Mouse (Mus musculus) brain, embryonic 14.5 days (tissue): ENCODE measurements at regions not wholly inside any gene's neighbourhood (a gene's known extent, or its start where the extent isn't known, plus 50 kb on each side); places are given as distances from the start of the nearest gene placed in this dataset.

Experiments
- DNase-seq: peaks from one replicate; pipeline ENCODE4 v3.0.0-alpha.2; 2011; ENCODE audit warnings: low read depth
- CTCF ChIP-seq: fragments of 200-500 bp; IDR thresholded peaks from 2 replicates; pipeline ENCODE4 v1.5.1; 2012; ENCODE audit warnings: inconsistent platforms, mild to moderate bottlenecking, moderate library complexity, borderline replicate concordance; ENCODE audit not compliant: insufficient read depth, insufficient read length; ENCODE audit errors: extremely low read depth
- POLR2A ChIP-seq: fragments of 200-500 bp; IDR thresholded peaks from 2 replicates; pipeline ENCODE4 v1.6.1; 2012; ENCODE audit warnings: mild to moderate bottlenecking, inconsistent platforms, borderline replicate concordance; ENCODE audit not compliant: poor library complexity, insufficient read depth, insufficient read length, severe bottlenecking; ENCODE audit errors: extremely low read depth

DNA sequence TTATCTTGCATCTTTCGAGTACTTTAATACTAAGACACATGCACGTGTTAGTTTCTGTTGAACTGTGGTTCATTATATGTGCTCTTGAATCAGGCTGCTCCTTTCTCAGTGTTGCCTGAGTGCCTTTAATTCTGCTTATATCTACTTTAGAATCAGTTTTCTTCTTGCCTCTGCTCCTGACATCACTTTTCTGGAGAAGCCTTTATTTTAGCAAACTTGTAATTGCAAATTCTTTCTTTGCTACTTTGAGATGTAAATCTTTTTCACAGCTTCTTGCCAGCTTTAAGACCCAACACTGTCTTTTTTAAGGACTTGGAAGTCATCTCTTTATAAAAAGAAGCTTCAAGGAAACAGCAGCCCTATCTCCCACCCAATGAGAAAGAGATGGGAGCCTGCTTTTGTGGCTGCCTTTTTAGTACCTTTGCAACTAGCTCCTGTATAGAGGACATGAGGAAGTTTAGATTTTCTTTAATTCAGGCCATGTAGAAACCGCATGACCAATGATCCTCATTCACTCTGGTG lies 1527.4 kb downstream of the Rapgef2 start:
- DNase-seq = no peak
- no peak for TF ChIP-seq POLR2A
- TF ChIP-seq CTCF = no peak

DNA sequence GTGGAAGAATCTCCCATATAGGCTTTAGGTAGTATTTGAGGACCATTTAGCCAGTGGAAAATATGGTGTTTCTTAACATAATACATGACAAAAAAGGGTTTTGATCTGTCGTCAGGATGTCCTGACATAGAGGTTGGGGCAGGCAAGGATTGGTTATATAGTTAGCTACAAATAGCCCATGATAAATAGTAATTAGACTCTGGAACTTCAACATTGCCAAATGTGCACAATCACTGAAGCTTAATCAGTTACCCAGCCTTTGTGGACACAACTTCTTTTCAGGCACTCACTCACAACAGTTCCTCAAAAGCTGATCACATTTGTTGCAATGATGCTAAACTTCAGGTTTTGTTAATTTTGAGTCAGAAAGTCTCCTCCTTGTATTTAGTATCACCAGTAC lies 1528.0 kb downstream of the Rapgef2 start:
- no peak for DNase-seq
- TF ChIP-seq CTCF (no peak), POLR2A (no peak)

DNA sequence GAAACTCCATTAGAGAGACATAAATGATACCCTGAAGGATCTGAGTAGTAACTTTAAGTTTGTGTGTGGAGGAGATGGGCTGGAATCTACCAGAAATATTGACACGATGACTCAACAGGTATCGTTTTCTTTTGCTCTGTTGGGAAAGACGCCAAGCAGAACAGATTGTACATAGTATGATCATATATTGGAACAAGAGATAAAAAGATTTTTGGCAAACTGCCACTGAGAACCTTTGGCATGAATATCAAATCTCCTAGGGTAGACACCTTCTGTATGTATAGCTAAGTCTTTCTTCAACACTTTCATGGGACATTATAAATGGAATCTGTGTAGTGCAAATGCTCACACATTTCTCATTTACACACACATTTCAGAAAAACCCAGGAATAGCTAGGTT lies 1544.2 kb downstream of the Rapgef2 start:
- peak; percentile 65 for DNase-seq
- TF ChIP-seq POLR2A (no peak), CTCF (no peak)

DNA sequence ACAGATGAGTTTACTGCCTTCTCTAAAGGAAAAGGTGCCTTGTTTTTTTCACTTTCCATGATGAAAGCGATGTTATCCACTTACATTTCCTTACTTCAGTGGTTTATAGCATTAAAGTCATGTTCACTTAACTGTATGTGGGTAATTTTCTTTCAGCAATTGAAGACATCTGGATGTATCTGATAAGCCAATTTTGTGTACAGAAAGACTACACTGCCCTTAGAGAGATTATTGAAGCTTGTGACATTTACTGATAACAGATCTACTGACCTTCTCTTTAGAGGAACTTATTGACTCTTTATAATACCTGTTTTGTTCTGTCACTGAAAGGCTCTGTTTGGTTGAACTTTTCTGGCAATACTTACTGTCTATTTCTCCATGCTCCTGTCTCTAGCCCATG lies 1568.5 kb downstream of the Rapgef2 start:
- TF ChIP-seq POLR2A = no peak
- no peak for TF ChIP-seq CTCF
- no peak for DNase-seq

DNA sequence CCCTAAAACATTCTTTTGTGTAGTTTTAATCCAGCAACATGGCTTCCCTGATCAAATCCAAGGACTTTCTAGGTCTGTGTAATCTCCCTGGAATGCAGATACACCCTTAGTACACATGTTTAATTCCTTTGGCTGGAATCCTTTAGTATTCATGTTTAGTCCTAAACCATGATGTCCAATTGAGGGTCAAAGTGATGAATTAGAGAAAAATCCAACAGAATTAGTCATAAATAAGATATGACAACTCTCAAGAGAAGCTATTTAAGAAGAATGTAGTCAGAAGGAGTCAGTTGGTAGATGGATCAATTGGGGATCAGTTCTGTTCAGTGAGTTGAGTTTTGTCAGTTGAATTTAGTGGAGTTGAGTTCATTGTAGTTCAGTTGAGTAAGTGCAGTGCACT lies 1590.7 kb downstream of the Rapgef2 start:
- TF ChIP-seq POLR2A (no peak), CTCF (no peak)
- DNase-seq = no peak

DNA sequence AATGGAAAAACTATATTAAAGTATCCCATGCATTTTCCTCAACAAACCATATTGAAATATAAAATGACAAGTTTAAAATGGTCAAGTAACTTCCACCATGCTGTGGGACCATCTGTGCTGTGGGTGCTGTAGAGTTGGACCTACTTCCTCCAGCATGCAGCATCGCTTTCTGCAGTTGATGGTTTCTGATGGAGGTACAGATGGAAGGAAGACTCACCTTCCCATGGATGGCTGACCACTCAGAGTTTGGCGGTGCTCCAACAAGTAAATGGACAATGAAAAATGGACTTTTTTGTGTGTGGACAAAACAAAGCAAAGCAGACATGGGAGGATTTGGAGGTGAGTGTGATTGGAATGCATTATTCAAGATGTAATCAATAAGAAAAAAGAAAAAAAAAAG lies 1592.3 kb downstream of the Fstl5 start:
- no peak for TF ChIP-seq POLR2A
- no peak for TF ChIP-seq CTCF
- DNase-seq = no peak

DNA sequence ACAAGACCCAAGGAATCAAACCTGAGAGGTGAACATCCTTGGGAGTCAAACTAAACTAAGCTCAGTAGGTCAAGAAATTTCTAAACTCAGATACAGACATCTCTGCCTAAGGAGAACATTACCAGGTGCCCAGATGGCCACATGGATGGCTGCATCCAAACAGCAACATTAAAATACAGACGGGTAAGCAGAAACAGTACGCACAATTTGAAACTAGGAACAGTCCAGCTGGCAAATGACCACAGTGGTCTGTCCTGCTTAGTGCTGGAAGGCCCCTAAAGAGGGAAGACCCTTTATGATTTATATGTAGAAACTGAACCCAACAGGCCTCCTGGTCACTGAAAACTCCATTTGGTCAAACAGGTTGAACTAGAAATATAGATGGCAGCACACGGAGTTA lies 1579.8 kb downstream of the Fstl5 start:
- DNase-seq = no peak
- TF ChIP-seq CTCF (no peak), POLR2A (no peak)
